Mouse (Mus musculus) liver, embryonic 11.5 days (tissue): Measurements from ENCODE around the gene Zfp595. TPM values are rescaled to one million over a fixed set of nuclear protein-coding genes. Genes with fewer than 3 reads are reported as not detected.
"Not testable (repeated sequence)": the region's sequence is repeated elsewhere in the genome, so short reads cannot be mapped to it uniquely, and the experiment has no call there.

Source experiments
- ATAC-seq: fragments of 200-750 bp; cut with Nextera tagmentation; replicated peaks from 2 replicates; pipeline ENCODE4 v1.8.0; 2017; ENCODE audit warnings: moderate number of reproducible peaks, mild to moderate bottlenecking, moderate TSS enrichment, moderate library complexity; ENCODE audit not compliant: low FRiP score
- DNase-seq: peaks from one replicate; pipeline ENCODE4 v3.0.0-alpha.2; 2017; ENCODE audit warnings: low spot score
- H3K27ac ChIP-seq: fragments of 300-500 bp; sonication (generic); 2 replicates; pipeline ENCODE4 v1.5.1; 2014; ENCODE audit warnings: mild to moderate bottlenecking, low read depth, low read length, control low read depth
- H3K27me3 ChIP-seq: fragments of 300-500 bp; sonication (generic); replicated peaks from 2 replicates; pipeline ENCODE4 v1.6.1; 2014; ENCODE audit warnings: low read length, mixed read lengths; ENCODE audit not compliant: control insufficient read depth, insufficient read depth
- H3K36me3 ChIP-seq: fragments of 300-500 bp; sonication (generic); 2 replicates; pipeline ENCODE4 v1.6.1; 2014; ENCODE audit warnings: mild to moderate bottlenecking, low read length, moderate library complexity, mixed read lengths; ENCODE audit not compliant: control insufficient read depth, insufficient read depth
- H3K4me1 ChIP-seq: fragments of 300-500 bp; sonication (generic); replicated peaks from 2 replicates; pipeline ENCODE4 v1.6.1; 2014; ENCODE audit warnings: low read length, mixed read lengths; ENCODE audit not compliant: control insufficient read depth, insufficient read depth
- H3K4me2 ChIP-seq: fragments of 300-500 bp; sonication (generic); 2 replicates; pipeline ENCODE4 v1.6.1; 2014; ENCODE audit warnings: mild to moderate bottlenecking, control low read depth, moderate library complexity
- H3K4me3 ChIP-seq: fragments of 300-500 bp; sonication (generic); 2 replicates; pipeline ENCODE4 v1.5.1; 2014; ENCODE audit warnings: low read depth, low read length, control low read depth
- H3K9ac ChIP-seq: fragments of 300-500 bp; sonication (generic); 2 replicates; pipeline ENCODE4 v1.6.1; 2014; ENCODE audit warnings: low read depth, low read length, control low read depth
- H3K9me3 ChIP-seq: fragments of 300-500 bp; sonication (generic); 2 replicates; pipeline ENCODE4 v1.6.1; 2016; ENCODE audit warnings: low read length, inconsistent platforms, mixed read lengths; ENCODE audit not compliant: control insufficient read depth
- WGBS: fragments of 180-500 bp; shearing (Covaris S2); extraction: QIAGEN DNeasy Blood & Tissue Kit; methylation state at CpG from one replicate; pipeline ENCODE4 v1.1.7; 2014; 5-methylcytosine and 5-hydroxymethylcytosine counted together
- polyA plus RNA-seq: library from polyadenylated mRNA; unstranded; fragments of >200 nt; fragmentation: Nextera tagmentation; extraction: Ambion mirVana; gene quantifications from 2 replicates; pipeline ENCODE4 v1.2.1, GENCODE M21; 2014

Gene Zfp595
- polyA plus RNA-seq = 2.0 and 2.3 TPM in 2 replicates

GRCm38 (mm10) chr13:67332019-67332724, at the start of gene Zfp595:
Gene Zfp595, minus strand, starts transcription at chr13:67332570.
- DNase-seq (peak; percentile 66), ATAC-seq (peak; percentile 87)
- no peaks in the 10 kb centered on the region; the same call in 1 of the 2 replicates for H3K9me3 ChIP-seq
- 0 out of 2 replicates have a peak, but pooled peaks cover 5% of the 10 kb centered on the region for H3K4me1 ChIP-seq
- peak within 1 kb of the TSS; percentile 60 for H3K4me2 ChIP-seq
- no peak within 1 kb of the TSS for H3K27ac ChIP-seq
- no peaks in the 10 kb centered on the region; the same call in 1 of the 2 replicates for H3K36me3 ChIP-seq
- H3K9ac ChIP-seq = peak within 1 kb of the TSS; percentile 37
- no peaks in the 10 kb centered on the region for H3K27me3 ChIP-seq
- peak within 1 kb of the TSS; percentile 62 for H3K4me3 ChIP-seq
- 17% methylated on average over 17 of the region's 17 CpGs for WGBS

- not testable (repeated sequence) for H3K36me3 ChIP-seq, H3K9me3 ChIP-seq, H3K4me3 ChIP-seq, ATAC-seq, H3K27me3 ChIP-seq, H3K4me2 ChIP-seq, H3K27ac ChIP-seq, DNase-seq, H3K4me1 ChIP-seq, H3K9ac ChIP-seq
- WGBS = 62% methylated on average over 3 of the region's 3 CpGs
Observed at GRCm38 (mm10) chr13:67376255-67376654, 43.9 kb upstream of the Zfp595 start.

GRCm38 (mm10) chr13:67375050-67375911, 42.9 kb upstream of the Zfp595 start, which contains the start of the genes Gm28041 and Zfp456:
Gene Gm28041, minus strand, starts transcription at chr13:67375733.
Gene Zfp456, minus strand, starts transcription at chr13:67375810.
- 9% methylated on average over 14 of the region's 15 CpGs for WGBS
- peak; percentile 71 for DNase-seq
- H3K4me3 ChIP-seq = peak within 1 kb of the TSS; percentile 59
- H3K27me3 ChIP-seq, H3K27ac ChIP-seq, H3K36me3 ChIP-seq, H3K9me3 ChIP-seq, H3K4me1 ChIP-seq: not testable (repeated sequence)
- ATAC-seq = peak; percentile 97
- H3K9ac ChIP-seq = peak within 1 kb of the TSS; percentile 60
- peak within 1 kb of the TSS; percentile 68 for H3K4me2 ChIP-seq

- no peaks in the 10 kb centered on the region for H3K9me3 ChIP-seq
- H3K27ac ChIP-seq = no peak within 1 kb of the TSS
- no peaks in the 10 kb centered on the region for H3K36me3 ChIP-seq
- peak within 1 kb of the TSS; percentile 64 for H3K4me2 ChIP-seq
- WGBS = under 1% methylated on average over 15 of the region's 15 CpGs
- ATAC-seq (peak; percentile 84), DNase-seq (peak; percentile 80)
- H3K9ac ChIP-seq = peak within 1 kb of the TSS; percentile 65
- no peaks in the 10 kb centered on the region for H3K27me3 ChIP-seq
- no peaks in the 10 kb centered on the region for H3K4me1 ChIP-seq
- H3K4me3 ChIP-seq = peak within 1 kb of the TSS; percentile 55
Observed at GRCm38 (mm10) chr13:67360131-67360744, 27.9 kb upstream of the Zfp595 start, which contains the start of the genes Gm28044 and Zfp953. Gene Gm28044, minus strand, starts transcription at chr13:67360536. Gene Zfp953, minus strand, starts transcription at chr13:67360605.

GRCm38 (mm10) chr13:67351854-67352253, 19.5 kb upstream of the Zfp595 start:
- H3K27me3 ChIP-seq = no peaks in the 10 kb centered on the region
- no peak overlapping the region for H3K9ac ChIP-seq
- no peak overlapping the region for H3K4me2 ChIP-seq
- H3K4me1 ChIP-seq = no peaks in the 10 kb centered on the region
- H3K9me3 ChIP-seq = no peaks in the 10 kb centered on the region
- H3K27ac ChIP-seq = no peak overlapping the region
- DNase-seq (no peak), ATAC-seq (no peak)
- H3K36me3 ChIP-seq = no peaks in the 10 kb centered on the region
- H3K4me3 ChIP-seq = no peak overlapping the region

GRCm38 (mm10) chr13:67343422-67343821, 11.1 kb upstream of the Zfp595 start:
- H3K36me3 ChIP-seq = peaks cover 6% of the 10 kb centered on the region
- no peaks in the 10 kb centered on the region for H3K27me3 ChIP-seq
- H3K4me2 ChIP-seq = no peak overlapping the region
- H3K4me3 ChIP-seq = no peak overlapping the region
- H3K9ac ChIP-seq = no peak overlapping the region
- no peaks in the 10 kb centered on the region for H3K9me3 ChIP-seq
- no peak overlapping the region for H3K27ac ChIP-seq
- WGBS = 90% methylated on average over 2 of the region's 2 CpGs
- ATAC-seq (no peak), DNase-seq (no peak)
- no peaks in the 10 kb centered on the region for H3K4me1 ChIP-seq

GRCm38 (mm10) chr13:67332877-67333276, 507 bp upstream of the Zfp595 start:
- no peak overlapping the region for H3K27ac ChIP-seq
- peak overlapping the region; percentile 37; the same call in 1 of the 2 replicates for H3K9ac ChIP-seq
- H3K36me3 ChIP-seq = no peaks in the 10 kb centered on the region; the same call in 1 of the 2 replicates
- ATAC-seq = 0 out of 2 replicates have a peak, but pooled peaks have one; percentile 6
- H3K4me1 ChIP-seq = 0 out of 2 replicates have a peak, but pooled peaks cover 5% of the 10 kb centered on the region
- no peak for DNase-seq
- H3K9me3 ChIP-seq = no peaks in the 10 kb centered on the region; the same call in 1 of the 2 replicates
- no peaks in the 10 kb centered on the region for H3K27me3 ChIP-seq
- H3K4me2 ChIP-seq = peak overlapping the region; percentile 60
- H3K4me3 ChIP-seq = peak overlapping the region; percentile 62
- WGBS = 62% methylated on average over 1 of the region's 1 CpGs

GRCm38 (mm10) chr13:67306718-67307117, 25.7 kb downstream of the Zfp595 start:
- 40% methylated on average over 5 of the region's 5 CpGs for WGBS
- Histone ChIP-seq H3K9ac (peak overlapping the region; percentile 62), H3K27me3 (no peaks in the 10 kb centered on the region), H3K9me3 (no peaks in the 10 kb centered on the region), H3K4me1 (0 out of 2 replicates have a peak, but pooled peaks cover 2% of the 10 kb centered on the region), H3K4me3 (peak overlapping the region; percentile 50; the same call in 1 of the 2 replicates), H3K36me3 (no peaks in the 10 kb centered on the region), H3K27ac (no peak overlapping the region), H3K4me2 (peak overlapping the region; percentile 55)
- no peak for DNase-seq
- ATAC-seq = peak; percentile 29
